Mouse (Mus musculus) testis, adult 2 months (tissue): ENCODE results near the gene Pck1.

Experiments used
- CTCF ChIP-seq: fragments of 200-500 bp; IDR thresholded peaks from 2 replicates; pipeline ENCODE4 v1.5.1; 2012; ENCODE audit warnings: low read depth, mild to moderate bottlenecking, inconsistent platforms, low read length, moderate library complexity; ENCODE audit not compliant: control insufficient read depth, insufficient read depth, insufficient replicate concordance
- POLR2A ChIP-seq: fragments of 200-500 bp; IDR thresholded peaks from 2 replicates; pipeline ENCODE4 v1.6.1; 2012; ENCODE audit warnings: low read depth, mild to moderate bottlenecking, inconsistent platforms, low read length, moderate library complexity; ENCODE audit not compliant: control insufficient read depth

- TF ChIP-seq POLR2A (no peak), CTCF (no peak)
Measured at GRCm38 (mm10) chr2:173155907-173156306, 3.1 kb downstream of the Pck1 start.
